Mouse (Mus musculus): ENCODE measurements at regions not wholly inside any gene's neighbourhood (a gene's known extent, or its start where the extent isn't known, plus 50 kb on each side); places are given as distances from the start of the nearest gene placed in this dataset.

- DNase-seq (ENCODE audit: low spot score in 2 of 2) = no peak
These were observed 602.5 kb downstream of the Dok5 start for GRCm38 (mm10) chr2:171333816-171334757.

GRCm38 (mm10) chr2:171332826-171333225 lies 601.2 kb downstream of the Dok5 start:
- DNase-seq (ENCODE audit: low spot score in 2 of 2) = no peak

- DNase-seq (ENCODE audit: low spot score in 2 of 2) = no peak
These were observed 599.9 kb downstream of the Dok5 start for GRCm38 (mm10) chr2:171331529-171331928.

- DNase-seq (ENCODE audit: low spot score in 2 of 2) = no peak
These were observed 595.3 kb downstream of the Dok5 start for GRCm38 (mm10) chr2:171326909-171327308.

- DNase-seq (ENCODE audit: low spot score in 2 of 2) = no peak
These were observed 576.9 kb downstream of the Dok5 start for GRCm38 (mm10) chr2:171308486-171308885.

GRCm38 (mm10) chr2:171306000-171306399 lies 574.4 kb downstream of the Dok5 start:
- no peak for DNase-seq (ENCODE audit: low spot score in 2 of 2)

GRCm38 (mm10) chr2:171298519-171298918 lies 566.9 kb downstream of the Dok5 start:
- DNase-seq (ENCODE audit: low spot score in 2 of 2) = no peak

GRCm38 (mm10) chr2:171295603-171296002 lies 564.0 kb downstream of the Dok5 start:
- DNase-seq (ENCODE audit: low spot score in 2 of 2) = no peak

GRCm38 (mm10) chr2:171292579-171292978 lies 561.0 kb downstream of the Dok5 start:
- DNase-seq (ENCODE audit: low spot score in 2 of 2) = no peak

- DNase-seq (ENCODE audit: low spot score in 2 of 2) = no peak
These were observed 554.2 kb downstream of the Dok5 start for GRCm38 (mm10) chr2:171285719-171286394.

GRCm38 (mm10) chr2:171280132-171280531 lies 548.5 kb downstream of the Dok5 start:
- no peak for DNase-seq (ENCODE audit: low spot score in 2 of 2)

- no peak for DNase-seq (ENCODE audit: low spot score in 2 of 2)
These were observed 547.7 kb downstream of the Dok5 start for GRCm38 (mm10) chr2:171279319-171279718.

GRCm38 (mm10) chr2:171253194-171253593 lies 521.6 kb downstream of the Dok5 start:
- DNase-seq (ENCODE audit: low spot score in 2 of 2) = no peak

- DNase-seq (ENCODE audit: low spot score in 2 of 2) = no peak
These were observed 513.8 kb downstream of the Dok5 start for GRCm38 (mm10) chr2:171245391-171245790.

- no peak for DNase-seq (ENCODE audit: low spot score in 2 of 2)
These were observed 510.7 kb downstream of the Dok5 start for GRCm38 (mm10) chr2:171242356-171242755.

GRCm38 (mm10) chr2:171237276-171237960 lies 505.8 kb downstream of the Dok5 start:
- DNase-seq (ENCODE audit: low spot score in 2 of 2) = no peak

GRCm38 (mm10) chr2:171232812-171233211 lies 501.2 kb downstream of the Dok5 start:
- no peak for DNase-seq (ENCODE audit: low spot score in 2 of 2)

- no peak for DNase-seq (ENCODE audit: low spot score in 2 of 2)
These were observed 499.9 kb downstream of the Dok5 start for GRCm38 (mm10) chr2:171231288-171232050.

GRCm38 (mm10) chr2:171230536-171230935 lies 498.9 kb downstream of the Dok5 start:
- DNase-seq (ENCODE audit: low spot score in 2 of 2) = no peak

GRCm38 (mm10) chr2:171228229-171228628 lies 496.6 kb downstream of the Dok5 start:
- DNase-seq (ENCODE audit: low spot score in 2 of 2) = no peak

- DNase-seq (ENCODE audit: low spot score in 2 of 2) = no peak
These were observed 482.2 kb downstream of the Dok5 start for GRCm38 (mm10) chr2:171213792-171214191.

- DNase-seq (ENCODE audit: low spot score in 2 of 2) = no peak
These were observed 464.9 kb downstream of the Dok5 start for GRCm38 (mm10) chr2:171196472-171196871.
